Mouse (Mus musculus): ENCODE measurements around the gene Dact2.

The Dact2 gene

GRCm38 (mm10) chr17:14174401-14174800 lies 29.7 kb downstream of the Dact2 start:
- no peak for DNase-seq (ENCODE audit: low read depth)

GRCm38 (mm10) chr17:14173459-14173858 lies 30.6 kb downstream of the Dact2 start:
- no peak for DNase-seq (ENCODE audit: low read depth)

GRCm38 (mm10) chr17:14172731-14173130 lies 31.4 kb downstream of the Dact2 start:
- no peak for DNase-seq (ENCODE audit: low read depth)

- no peak for DNase-seq (ENCODE audit: low read depth)
Measured at GRCm38 (mm10) chr17:14172184-14172583, 31.9 kb downstream of the Dact2 start.

- DNase-seq (ENCODE audit: low read depth) = no peak
Measured at GRCm38 (mm10) chr17:14170961-14171479, 33.1 kb downstream of the Dact2 start.

- DNase-seq (ENCODE audit: low read depth) = no peak
Measured at GRCm38 (mm10) chr17:14169431-14169830, 34.7 kb downstream of the Dact2 start.

- DNase-seq (ENCODE audit: low read depth) = no peak
Measured at GRCm38 (mm10) chr17:14167594-14167993, 36.5 kb downstream of the Dact2 start.

- DNase-seq (ENCODE audit: low read depth) = peak; percentile 2
Measured at GRCm38 (mm10) chr17:14166746-14167432, 37.2 kb downstream of the Dact2 start.

- no peak for DNase-seq (ENCODE audit: low read depth)
Measured at GRCm38 (mm10) chr17:14165934-14166610, 38.0 kb downstream of the Dact2 start.

- no peak for DNase-seq (ENCODE audit: low read depth)
Measured at GRCm38 (mm10) chr17:14165332-14165876, 38.7 kb downstream of the Dact2 start.

GRCm38 (mm10) chr17:14160846-14161245 lies 43.3 kb downstream of the Dact2 start:
- DNase-seq (ENCODE audit: low read depth) = no peak

- no peak for DNase-seq (ENCODE audit: low read depth)
Measured at GRCm38 (mm10) chr17:14157779-14158195, 46.3 kb downstream of the Dact2 start.
